Mouse (Mus musculus) embryonic stem cell, embryonic (primary cell): ENCODE measurements around the gene Map7d3.

Source experiments
- CTCF ChIA-PET, 4 experiments: fragments of 300-600 bp in 2 of 4; fragments of 350-600 bp in 2 of 4; sonication (Branson Sonifier 250); formaldehyde crosslinking; loops; one replicate each; lab custom pipeline; 2022; ENCODE audit warnings: inconsistent platforms in 2 of 4; lab: Charles Lee
- POLR2A ChIA-PET, 4 experiments: fragments of 300-600 bp in 2 of 4; fragments of 350-600 bp in 2 of 4; sonication (Branson Sonifier 250); formaldehyde crosslinking; loops; one replicate each; lab custom pipeline; 2022; ENCODE audit warnings: antibody characterized with exemption in 4 of 4, inconsistent platforms in 1 of 4; lab: Charles Lee

Gene Map7d3

DNA sequence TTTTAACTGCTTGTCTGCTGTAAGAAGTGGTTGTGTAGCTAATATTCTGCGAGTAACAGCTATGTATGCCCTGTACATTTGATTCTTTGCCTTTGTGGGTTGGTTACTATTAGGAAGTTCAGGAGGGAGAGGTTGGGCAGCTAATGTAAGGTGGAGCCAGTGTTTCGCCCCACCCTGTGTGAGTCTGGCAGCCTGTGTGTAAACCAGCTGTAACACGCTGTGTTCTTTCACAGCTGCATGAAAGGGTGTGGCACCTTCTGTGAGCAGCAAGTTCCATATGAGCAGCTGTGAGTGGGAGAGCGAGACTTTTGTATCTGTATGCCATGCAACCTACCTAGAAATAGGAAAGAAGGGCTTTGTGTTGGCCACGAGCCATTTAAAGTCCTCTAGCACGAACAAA lies 70.0 kb downstream of the Map7d3 start:
- ChIA-PET CTCF (interaction anchor here in 3 of 4 experiments (0.6 to 2.3 kb wide), 6 partner anchors 39 to 215 kb away, joined by 3 to 12 read pairs (median 6); no protein-coding TSS in a partner anchor), POLR2A (interaction anchor here in 2 of 4 experiments (0.8 to 1.2 kb wide), 2 partner anchors 42 to 301 kb away, joined by 3 read pairs; no protein-coding TSS in a partner anchor)

GRCm38 (mm10) chrX:56751536-56751935 lies 70.6 kb downstream of the Map7d3 start:
- POLR2A ChIA-PET = interaction anchor here in 2 of 4 experiments (0.8 to 1.2 kb wide), 2 partner anchors 41 to 301 kb away, joined by 3 read pairs; no protein-coding TSS in a partner anchor
- CTCF ChIA-PET = interaction anchor here in 2 of 4 experiments (1.0 to 2.3 kb wide), 5 partner anchors 40 to 215 kb away, joined by 3 to 12 read pairs (median 6); no protein-coding TSS in a partner anchor
